27 mouse cellular contexts compared by ENCODE assay signal in genomic region chr4:126229900-126230299, GRCm38 (mm10). TPM values are rescaled to one million over a fixed set of nuclear protein-coding genes. Genes with fewer than 3 reads are reported as not detected.
A peak's percentile ranks its signal among the peaks of the same experiment; 100 is the strongest.
DNase-seq lines count a peak whose midpoint lies in the region; ATAC-seq and TF ChIP-seq lines count a peak whose summit lies in the region.
"Had no signal": no experiment of that assay in that cellular context is flagged by ENCODE, and none has a peak within 500 bp of the region (broad histone marks: within the 10 kb centered on the region; RNA-seq: fewer than 3 reads in every experiment).

No protein-coding gene starts in this region.

- peak overlapping the region; percentile 81 for H3K27ac ChIP-seq in cerebellum, adult 2 months (ENCODE audit: insufficient read depth, low read length)
- peak overlapping the region; percentile 33; the same call in 1 of the 2 replicates for H3K27ac ChIP-seq in kidney, adult 2 months (ENCODE audit: insufficient read depth, low read depth, low read length)
- H3K27ac ChIP-seq in midbrain, embryonic 15.5 days, result no peak overlapping the region
- H3K27ac ChIP-seq: embryonic facial prominence, embryonic 12.5 days; forebrain, embryonic 15.5 days; limb, embryonic 10.5 days; limb, embryonic 15.5 days; liver, embryonic 13.5 days; midbrain, embryonic 13.5 days had no signal

- TF ChIP-seq CTCF in cerebellum, adult 2 months (IDR thresholded peaks at IDR 0.05; ENCODE audit: borderline replicate concordance, insufficient read depth, low read depth, low read length), result no peak
- TF ChIP-seq CTCF in kidney, adult 2 months (conservative IDR thresholded peaks at IDR 0.05; ENCODE audit: insufficient read depth, insufficient read length, low read depth, low read length), result no peak

- no peak overlapping the region for H3K9ac ChIP-seq in midbrain, embryonic 15.5 days
- H3K9ac ChIP-seq: embryonic facial prominence, embryonic 12.5 days; forebrain, embryonic 15.5 days; limb, embryonic 15.5 days; liver, embryonic 13.5 days; midbrain, embryonic 13.5 days had no signal

- no peak for ATAC-seq in midbrain, embryonic 15.5 days (replicated peaks)
- ATAC-seq: CD4-positive, CD25-positive, alpha-beta regulatory T cell, adult 4 months; forebrain, embryonic 15.5 days; intestine, embryonic 16.5 days; lung, postnatal 0 days; midbrain, embryonic 13.5 days had no signal

- no peak overlapping the region for H3K4me3 ChIP-seq in cerebellum, adult 2 months (replicated peaks; ENCODE audit: insufficient read depth, low read depth, low read length)
- no peak overlapping the region for H3K4me3 ChIP-seq in kidney, adult 2 months (ENCODE audit: insufficient read depth, low read depth, low read length)
- no peak overlapping the region for H3K4me3 ChIP-seq in midbrain, embryonic 15.5 days
- H3K4me3 ChIP-seq: embryonic facial prominence, embryonic 12.5 days; forebrain, embryonic 15.5 days; limb, embryonic 10.5 days; limb, embryonic 15.5 days; liver, embryonic 13.5 days; megakaryocyte, embryonic 14.5 days; midbrain, embryonic 13.5 days had no signal

- no peak for TF ChIP-seq POLR2A in cerebellum, adult 2 months (IDR thresholded peaks at IDR 0.05; ENCODE audit: borderline replicate concordance, insufficient read depth, low read length)
- no peak for TF ChIP-seq POLR2A in kidney, adult 2 months (IDR thresholded peaks at IDR 0.05; ENCODE audit: low read depth, low read length)

- peaks cover 4% of the 10 kb centered on the region for H3K36me3 ChIP-seq in kidney, adult 2 months (ENCODE audit: control insufficient read depth, insufficient read depth, low read length)
- H3K36me3 ChIP-seq in midbrain, embryonic 15.5 days (replicated peaks), result peaks cover 46% of the 10 kb centered on the region

- no peaks in the 10 kb centered on the region for H3K27me3 ChIP-seq in cerebellum, adult 2 months (ENCODE audit: control insufficient read depth, insufficient read depth, low read length)
- no peaks in the 10 kb centered on the region for H3K27me3 ChIP-seq in kidney, adult 2 months (replicated peaks; ENCODE audit: control insufficient read depth, insufficient read depth, low read length)
- H3K27me3 ChIP-seq in midbrain, embryonic 15.5 days (replicated peaks), result no peaks in the 10 kb centered on the region
- H3K27me3 ChIP-seq: embryonic facial prominence, embryonic 12.5 days; forebrain, embryonic 15.5 days; limb, embryonic 15.5 days; megakaryocyte, embryonic 14.5 days; midbrain, embryonic 13.5 days had no signal

- H3K4me2 ChIP-seq in midbrain, embryonic 15.5 days, result no peak overlapping the region
- H3K4me2 ChIP-seq: embryonic facial prominence, embryonic 12.5 days; forebrain, embryonic 15.5 days; limb, embryonic 15.5 days; liver, embryonic 13.5 days; midbrain, embryonic 13.5 days had no signal

- H3K4me1 ChIP-seq in cerebellum, adult 2 months (ENCODE audit: control insufficient read depth, insufficient read depth, low read length), result peaks cover 15% of the 10 kb centered on the region
- H3K4me1 ChIP-seq in kidney, adult 2 months (ENCODE audit: control insufficient read depth, insufficient read depth, low read length), result no peaks in the 10 kb centered on the region; the same call in 1 of the 2 replicates
- peaks cover 10% of the 10 kb centered on the region for H3K4me1 ChIP-seq in midbrain, embryonic 15.5 days

- no peaks in the 10 kb centered on the region for H3K9me3 ChIP-seq in midbrain, embryonic 15.5 days
- H3K9me3 ChIP-seq: embryonic facial prominence, embryonic 12.5 days; forebrain, embryonic 15.5 days; limb, embryonic 10.5 days; limb, embryonic 15.5 days; liver, embryonic 13.5 days; megakaryocyte, embryonic 14.5 days; midbrain, embryonic 13.5 days had no signal

- WGBS in cerebellum, adult 2 months, result 29% methylated on average over 7 of the region's 7 CpGs
- WGBS in kidney, adult 2 months, result 50% methylated on average over 7 of the region's 7 CpGs
- WGBS in midbrain, embryonic 15.5 days, result 65% methylated on average over 7 of the region's 7 CpGs

- peak; percentile 31 to 32 for DNase-seq in cerebellum, adult 2 months
- no peak for DNase-seq in cerebellum, postnatal 14 days
- peak; percentile 90 for DNase-seq in heart, adult 11 months
- DNase-seq in heart, postnatal 4 days, result no peak
- no peak for DNase-seq in kidney, adult 2 months
- no peak for DNase-seq in kidney, adult 11 months
- DNase-seq: adrenal gland, postnatal 14 days; embryo, embryonic 11 days; kidney, postnatal 14 days; layer of hippocampus, adult 9-11 months; liver, embryonic 13.5 days; lung, adult 18-20 months; lung, postnatal 4 days; right cerebral cortex, adult 18-20 months; thymus, adult 2 months; thymus, postnatal 4 days had no signal

RNA-seq across cellular contexts. Expression of gene Map7d1, which starts 26.2 kb away (rescaled TPM):
- polyA plus RNA-seq in cerebellum, adult 2 months (2012; rRNA removed), result 274 and 283 TPM in 2 replicates
- total RNA-seq in heart, postnatal 4 days (2021), result 100 to 1,000 TPM; 182 to 197 TPM
- 28.3 and 30.3 TPM in 2 replicates for polyA plus RNA-seq in kidney, adult 2 months (2012; rRNA removed)
- 85.4 and 92.1 TPM in 2 replicates for polyA plus RNA-seq in midbrain, embryonic 15.5 days (2015; fragmentation: Nextera tagmentation; extraction: Ambion mirVana)

RNA-seq across cellular contexts. Expression of gene Thrap3, which starts 27.3 kb away (rescaled TPM):
- 122 TPM in 2 replicates for polyA plus RNA-seq in cerebellum, adult 2 months (2012; rRNA removed)
- 100 to 1,000 TPM; 226 TPM for total RNA-seq in heart, postnatal 4 days (2021)
- 40.4 and 51.0 TPM in 2 replicates for polyA plus RNA-seq in kidney, adult 2 months (2012; rRNA removed)
- polyA plus RNA-seq in midbrain, embryonic 15.5 days (2015; fragmentation: Nextera tagmentation; extraction: Ambion mirVana), result 140 and 150 TPM in 2 replicates

RNA-seq across cellular contexts. Expression of gene Trappc3, which starts 32.2 kb away (rescaled TPM):
- polyA plus RNA-seq in cerebellum, adult 2 months (2012; rRNA removed), result 175 TPM in 2 replicates
- 10 to 100 TPM; 50.7 to 54.3 TPM for total RNA-seq in heart, postnatal 4 days (2021)
- polyA plus RNA-seq in kidney, adult 2 months (2012; rRNA removed), result 57.7 and 75.5 TPM in 2 replicates
- 184 and 188 TPM in 2 replicates for polyA plus RNA-seq in midbrain, embryonic 15.5 days (2015; fragmentation: Nextera tagmentation; extraction: Ambion mirVana)

RNA-seq across cellular contexts. Expression of gene Col8a2, which starts 56.7 kb away (rescaled TPM):
- polyA plus RNA-seq in cerebellum, adult 2 months (2012; rRNA removed), result 0.93 and 2.0 TPM in 2 replicates
- total RNA-seq in heart, postnatal 4 days (2021), result 1 to 10 TPM; 2.3 to 3.1 TPM
- polyA plus RNA-seq in kidney, adult 2 months (2012; rRNA removed), result 0.27 and 0.31 TPM in 2 replicates
- 2.6 and 2.9 TPM in 2 replicates for polyA plus RNA-seq in midbrain, embryonic 15.5 days (2015; fragmentation: Nextera tagmentation; extraction: Ambion mirVana)
- total RNA-seq: hematopoietic stem cell, adult 5-6 weeks had no signal
- polyA plus RNA-seq: CD4-positive, CD25-positive, alpha-beta regulatory T cell, adult 4 months had no signal

Comparison
In these comparisons a context has a peak if more than half of its experiments do, and no peak if none do; other contexts are left out.
1. DNase-seq: peak in cerebellum, adult 2 months (2 of 2) and heart, adult 11 months (single experiment); none in cerebellum, postnatal 14 days (0 of 2), heart, postnatal 4 days (single experiment), kidney, adult 2 months (single experiment) and kidney, adult 11 months (single experiment).